Mouse (Mus musculus): Measurements from ENCODE around the gene Brca1.
"Not testable (repeated sequence)": the region's sequence is repeated elsewhere in the genome, so short reads cannot be mapped to it uniquely, and the experiment has no call there.

Gene Brca1

DNA sequence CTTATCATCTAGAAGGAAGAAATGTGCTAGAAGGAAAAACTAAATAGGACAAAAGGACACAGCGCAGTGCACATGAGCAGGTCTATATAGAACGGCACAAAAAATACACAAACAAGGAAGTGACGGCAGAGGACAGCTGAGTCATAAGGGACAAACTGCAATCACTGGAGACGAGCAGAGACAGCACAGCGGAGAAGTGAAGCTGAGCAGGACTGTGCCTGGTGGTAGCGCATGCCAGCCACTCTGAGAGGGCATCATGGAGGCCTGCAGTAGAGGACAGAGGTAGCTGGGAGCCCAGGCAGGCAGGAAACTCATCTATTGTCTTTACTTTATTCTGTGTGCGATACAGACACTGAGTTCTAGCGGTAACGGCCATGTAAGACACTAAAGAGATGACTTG is 8.2 kb downstream of the Brca1 start:
- no peak for DNase-seq (ENCODE audit: low spot score in 2 of 2)

DNA sequence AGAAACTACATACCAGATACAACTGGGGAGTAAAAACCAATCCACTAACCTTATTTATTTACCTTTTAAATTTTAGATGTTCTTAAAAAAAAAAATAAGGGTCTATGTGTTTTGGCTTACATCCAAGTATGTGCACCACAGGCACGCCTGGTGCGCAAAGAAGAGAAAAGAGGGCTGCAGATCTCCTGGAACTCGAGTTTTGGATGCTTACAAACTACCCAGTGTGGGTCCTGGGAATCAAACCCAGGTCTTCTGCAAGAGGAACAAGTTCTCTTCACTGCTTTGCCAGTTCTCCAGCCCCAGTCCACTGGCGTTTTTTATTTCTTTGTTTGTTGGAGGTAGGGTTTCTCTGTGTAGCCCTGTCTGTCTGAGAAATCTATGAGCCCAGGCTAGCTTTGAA is 25.1 kb downstream of the Brca1 start:
- DNase-seq (ENCODE audit: low spot score in 2 of 2) = no peak

DNA sequence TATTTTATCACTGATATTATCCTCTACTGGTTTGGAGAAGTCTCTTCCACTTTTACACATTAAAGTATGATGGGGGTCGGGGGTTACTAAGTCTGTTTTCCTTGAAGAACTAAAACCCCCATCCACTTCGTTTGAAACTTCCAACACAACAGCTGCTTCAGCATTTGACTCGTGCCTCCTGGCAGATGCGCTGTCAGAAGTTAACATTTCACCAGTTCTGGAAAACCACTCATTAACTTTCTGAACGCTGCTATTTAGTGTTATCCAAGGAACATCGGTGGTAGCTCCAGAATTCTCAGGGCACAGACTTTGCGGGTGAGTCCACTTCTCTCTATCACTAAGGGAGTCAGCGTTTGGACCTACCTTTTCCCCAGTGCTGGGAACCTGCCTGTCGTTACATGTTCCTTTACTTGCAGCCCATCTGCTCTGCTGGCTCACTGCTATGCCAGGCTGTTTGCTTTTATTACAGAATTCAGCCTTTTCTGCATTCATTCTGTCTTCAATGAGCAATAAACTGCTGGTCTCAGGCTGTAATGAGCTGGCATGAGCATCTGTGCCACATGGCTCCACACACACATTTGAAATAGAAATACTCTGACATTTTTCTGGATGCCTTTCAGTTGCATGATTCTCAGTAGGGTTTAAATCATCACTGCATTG is 25.7 kb downstream of the Brca1 start:
- no peak for DNase-seq (ENCODE audit: low spot score in 2 of 2)

DNA sequence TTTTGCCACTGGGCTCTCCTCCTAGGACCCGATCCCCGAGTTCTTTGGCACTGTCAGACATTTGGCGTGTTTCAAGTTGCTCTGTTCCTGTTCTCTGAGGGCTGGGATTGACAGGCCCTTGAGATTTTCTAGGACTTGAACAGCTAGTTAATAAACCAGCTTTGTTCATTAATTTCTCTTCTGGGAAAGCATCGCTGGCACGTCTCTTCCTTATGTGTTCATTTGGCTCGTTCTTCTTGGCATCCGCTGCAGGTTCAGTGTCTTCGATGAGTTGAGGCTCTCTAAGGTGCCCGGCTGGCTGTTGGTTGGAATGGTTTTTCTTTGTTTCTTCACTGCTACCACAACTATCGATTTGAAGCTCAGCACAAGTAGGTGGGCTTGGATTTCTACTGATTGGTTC is 26.7 kb downstream of the Brca1 start:
- DNase-seq (ENCODE audit: low spot score in 2 of 2) = no peak

DNA sequence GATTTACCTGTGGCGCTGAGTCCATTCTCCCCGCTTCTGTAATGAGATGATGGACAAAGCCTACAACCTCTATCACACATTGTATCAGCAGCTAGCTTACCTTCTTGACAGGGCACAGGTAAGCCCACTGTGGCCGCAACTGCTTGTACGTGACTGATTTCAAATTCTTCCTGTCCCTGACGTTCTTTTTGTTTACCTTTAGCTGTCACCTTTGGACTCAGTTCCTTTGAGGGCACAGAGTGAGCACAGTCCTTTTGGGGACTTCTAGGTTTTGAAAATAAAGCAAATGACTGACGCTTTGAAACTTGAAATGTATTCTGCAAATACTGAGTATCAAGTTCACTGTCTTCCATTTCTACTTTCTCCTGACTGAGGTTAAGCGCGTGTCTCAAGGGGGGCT is 27.3 kb downstream of the Brca1 start:
- no peak for DNase-seq (ENCODE audit: low spot score in 2 of 2)

DNA sequence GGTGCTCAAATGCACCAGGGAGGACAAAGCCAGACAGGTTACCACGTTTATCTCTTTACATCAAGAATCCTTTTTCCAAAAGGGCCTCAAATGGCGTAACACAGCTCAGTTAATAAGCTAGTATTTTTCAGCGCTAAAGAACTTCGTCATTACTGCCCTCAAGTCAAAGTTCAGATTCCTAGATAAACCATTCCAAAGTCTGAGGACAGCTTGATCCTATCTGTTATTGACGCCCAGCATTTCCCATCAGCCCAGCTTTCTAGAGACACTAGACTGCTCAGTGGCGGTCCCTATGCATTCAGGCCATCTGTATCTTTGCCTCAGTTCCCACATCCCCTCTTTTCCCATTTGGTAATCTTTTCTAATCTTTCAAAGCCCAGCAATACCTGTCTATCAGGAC is 32.4 kb downstream of the Brca1 start:
- DNase-seq (ENCODE audit: low spot score in 2 of 2) = no peak

DNA sequence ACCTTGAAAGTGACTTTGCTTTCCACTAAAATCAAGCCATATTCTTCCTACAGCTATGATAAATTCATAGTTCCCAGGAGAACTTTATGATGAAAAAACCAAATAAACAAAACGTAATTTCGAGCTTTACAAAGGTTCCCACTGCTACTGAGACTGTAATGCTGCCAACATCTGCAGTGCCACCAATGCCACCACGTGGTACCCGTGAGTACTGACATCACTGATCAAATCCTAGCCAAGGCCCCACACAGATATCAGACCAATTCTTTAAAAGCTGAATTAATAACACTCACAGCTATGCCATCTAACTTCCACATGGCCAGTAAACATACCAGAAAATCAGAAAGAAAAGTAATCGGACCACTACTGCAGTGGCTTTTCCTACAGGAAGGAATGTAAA is 32.8 kb downstream of the Brca1 start:
- DNase-seq (ENCODE audit: low spot score in 2 of 2) = no peak

DNA sequence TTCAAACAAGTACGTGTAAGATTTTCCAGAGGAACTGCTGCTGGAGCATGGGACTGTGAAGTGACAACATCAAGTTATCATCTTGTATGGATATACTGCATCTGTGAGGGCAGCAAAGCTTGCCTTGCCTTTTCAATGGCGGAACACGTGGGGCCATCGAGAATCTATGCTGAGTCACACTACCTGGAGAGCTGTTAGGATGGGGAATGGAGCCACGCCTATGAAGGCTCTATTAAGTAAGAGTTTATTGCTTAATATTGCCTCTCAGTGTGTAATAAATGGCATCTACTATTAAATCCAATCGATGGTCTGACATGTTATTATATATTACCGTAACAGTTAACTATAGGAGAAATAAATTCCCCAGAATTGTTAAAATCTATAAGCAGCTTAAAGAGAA is 44.7 kb downstream of the Brca1 start:
- DNase-seq (ENCODE audit: low spot score in 2 of 2) = no peak

DNA sequence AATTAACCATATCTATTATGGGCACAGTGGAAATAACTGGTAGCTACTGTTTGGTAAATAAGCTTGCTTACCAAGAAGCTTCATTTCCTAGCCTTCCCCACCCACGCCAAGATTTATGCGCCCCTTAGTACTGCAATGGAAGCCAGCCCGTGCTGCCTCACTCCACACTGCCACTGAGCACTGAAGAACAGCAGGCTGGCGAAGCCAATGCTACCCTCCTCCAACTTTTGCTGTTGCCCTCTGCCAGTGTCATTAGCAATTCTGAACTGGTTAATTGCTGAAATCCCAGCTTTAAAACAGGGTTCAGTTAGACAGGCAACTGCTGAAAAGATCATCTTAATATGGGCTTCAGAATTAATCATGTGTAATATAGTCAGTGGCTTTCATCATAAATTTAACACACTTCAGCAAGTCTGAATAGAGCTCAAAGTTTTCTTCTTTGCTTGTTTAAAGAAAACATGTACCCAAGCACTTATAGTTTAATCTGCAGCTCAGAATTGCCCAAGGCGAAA is 45.4 kb downstream of the Brca1 start:
- DNase-seq (ENCODE audit: low spot score in 2 of 2) = no peak

DNA sequence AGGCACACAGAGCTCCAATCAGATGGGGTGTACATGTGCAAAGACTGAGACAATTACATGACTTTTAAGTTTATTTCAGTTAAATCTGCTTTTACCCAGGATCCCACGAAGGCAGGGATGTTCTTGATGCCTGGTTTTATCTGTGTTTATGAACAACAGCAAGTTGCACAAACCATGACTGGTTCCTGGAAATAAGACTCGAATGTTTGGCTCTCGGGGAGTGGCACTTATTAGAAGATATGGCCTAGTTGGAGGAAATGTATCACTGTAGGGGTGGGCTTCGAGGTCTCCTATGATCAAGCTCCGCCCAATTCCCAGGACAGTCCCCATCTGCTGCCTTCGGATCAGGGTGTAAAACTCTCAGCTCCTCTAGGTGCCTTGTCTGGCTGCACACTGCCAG is 65.6 kb downstream of the Brca1 start:
- DNase-seq (ENCODE audit: low spot score in 2 of 2) = no peak

DNA sequence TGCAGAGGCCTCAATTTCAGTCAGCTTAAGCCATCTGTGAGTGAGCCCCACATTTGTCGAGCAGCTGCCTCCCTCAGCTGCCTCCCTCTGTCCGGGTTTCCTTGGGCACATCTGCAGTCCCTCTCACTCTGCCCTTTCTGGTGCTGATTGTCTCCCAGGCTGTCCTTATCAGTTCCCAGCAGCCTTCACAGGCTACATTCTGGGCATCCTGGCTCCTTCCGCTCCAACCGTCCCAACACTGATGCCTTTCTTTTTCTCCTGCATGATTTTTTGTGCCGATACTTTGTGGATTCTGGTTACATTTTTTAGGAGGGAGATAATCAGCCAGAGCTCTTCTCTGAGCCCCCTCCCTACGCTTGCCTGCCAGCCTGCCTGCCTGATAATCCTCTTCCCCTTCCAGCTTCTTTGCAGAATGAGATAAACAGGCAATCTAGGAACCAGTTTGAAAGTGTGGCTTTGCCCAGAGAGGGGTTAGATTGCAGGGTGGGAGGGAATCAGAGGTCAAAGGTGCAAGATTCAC is 66.2 kb downstream of the Brca1 start:
- peak in 1 of 2 experiments; percentile 64 for DNase-seq (ENCODE audit: low spot score in 2 of 2)

DNA sequence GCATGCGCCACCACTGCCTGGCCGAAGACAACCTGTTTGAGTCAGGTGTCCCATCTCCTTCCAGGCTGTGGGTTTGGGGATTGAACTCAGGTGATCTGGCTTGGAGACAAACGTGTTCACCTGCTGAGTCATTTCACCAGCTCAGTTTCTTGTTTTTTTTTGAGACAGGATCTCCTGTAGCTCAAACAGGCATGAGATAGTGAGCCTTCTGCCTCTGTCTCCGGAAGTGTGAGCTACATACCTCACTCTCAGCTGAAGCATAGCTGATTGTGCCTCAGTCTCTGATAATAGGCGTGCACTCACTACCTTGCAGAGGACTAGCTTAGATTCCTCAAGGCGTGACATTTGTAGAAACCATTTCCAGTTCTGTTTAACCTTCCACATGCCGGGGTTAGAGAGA is 66.9 kb downstream of the Brca1 start:
- peak in 1 of 2 experiments; percentile 29 for DNase-seq (ENCODE audit: low spot score in 2 of 2)

DNA sequence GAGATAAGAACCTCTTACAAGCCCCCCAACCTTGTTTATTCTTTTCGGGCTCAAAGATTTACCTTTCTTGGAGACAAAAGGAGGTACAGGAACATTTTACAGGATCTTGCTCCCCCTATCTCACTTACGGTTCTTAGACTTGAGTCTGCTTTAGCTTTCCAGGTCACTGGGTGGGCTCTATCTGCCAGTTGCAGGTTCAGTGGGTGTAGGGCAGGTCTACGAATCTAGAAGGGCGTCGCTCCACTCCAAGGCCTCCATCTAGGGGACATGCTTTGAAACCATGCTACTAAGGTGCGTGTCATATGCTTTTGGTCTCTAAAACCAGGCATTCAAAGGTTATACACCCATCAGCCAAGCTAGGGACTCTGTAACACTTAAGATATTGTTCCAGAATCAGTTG is 67.5 kb downstream of the Brca1 start:
- peak in 1 of 2 experiments; percentile 66 for DNase-seq (ENCODE audit: low spot score in 2 of 2)

DNA sequence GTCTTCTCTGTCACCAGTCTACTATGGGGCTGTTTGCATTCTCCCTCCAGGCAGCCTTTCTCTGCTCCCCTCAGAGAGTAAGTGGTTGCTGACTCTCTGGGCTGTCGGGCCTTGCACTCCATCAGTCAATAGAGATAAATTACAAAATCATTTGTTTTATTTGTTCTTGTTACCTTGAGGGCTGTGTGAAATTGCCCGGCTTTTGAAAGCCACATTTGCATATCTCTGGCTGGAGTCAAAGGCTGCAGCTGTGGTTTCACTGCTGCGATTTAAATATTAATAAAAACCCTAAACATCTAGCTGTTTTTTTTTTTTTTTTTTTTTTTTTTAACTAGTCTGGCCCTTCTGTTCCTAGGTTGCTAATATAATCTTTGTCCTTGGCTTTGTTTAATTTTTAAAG is 68.0 kb downstream of the Brca1 start:
- DNase-seq (ENCODE audit: low spot score in 2 of 2) = no peak

DNA sequence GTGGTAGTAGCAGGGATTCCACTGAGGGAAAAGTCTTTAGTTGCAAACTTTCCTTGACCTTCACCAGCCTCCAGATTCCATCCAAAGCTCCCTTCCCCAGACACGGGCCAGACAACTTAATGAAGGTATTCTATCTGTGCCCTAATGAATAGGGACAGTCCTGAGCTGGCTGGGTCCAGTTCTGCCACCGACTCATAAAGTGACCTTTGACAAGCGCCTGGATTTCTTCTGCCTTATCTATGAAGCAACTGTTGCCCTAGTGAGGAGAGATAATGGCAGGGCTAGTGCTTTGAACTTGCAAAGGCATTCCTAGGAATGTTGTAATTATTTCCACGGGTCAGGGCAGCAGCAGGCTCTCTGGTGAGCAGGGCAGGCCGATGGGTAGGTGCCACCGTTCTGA is 70.8 kb downstream of the Brca1 start:
- DNase-seq (ENCODE audit: low spot score in 2 of 2) = no peak

DNA sequence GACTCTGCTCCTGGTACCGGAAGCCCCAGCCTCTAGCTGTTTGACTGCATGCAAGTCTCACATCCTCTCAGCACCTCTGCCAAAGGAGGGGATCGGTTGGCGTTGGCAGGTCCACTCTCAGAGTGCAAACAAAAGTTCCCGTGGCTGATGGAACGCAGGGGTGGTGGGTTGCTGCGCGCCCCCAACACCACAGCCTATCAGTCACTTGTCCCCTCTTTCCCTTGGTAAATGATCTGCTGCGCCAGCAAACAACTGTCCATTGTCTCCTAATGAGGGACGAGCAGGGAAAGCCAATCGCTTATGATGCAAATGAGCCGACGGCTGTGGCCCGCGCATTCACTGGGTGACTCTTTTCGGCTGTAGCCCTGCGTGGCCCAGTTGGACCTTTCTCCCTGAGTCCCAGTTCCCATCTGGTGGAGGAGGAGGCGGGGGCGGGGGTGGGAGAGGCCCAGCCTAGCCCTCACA is 72.6 kb downstream of the Brca1 start:
- DNase-seq (ENCODE audit: low spot score in 2 of 2) = no peak

DNA sequence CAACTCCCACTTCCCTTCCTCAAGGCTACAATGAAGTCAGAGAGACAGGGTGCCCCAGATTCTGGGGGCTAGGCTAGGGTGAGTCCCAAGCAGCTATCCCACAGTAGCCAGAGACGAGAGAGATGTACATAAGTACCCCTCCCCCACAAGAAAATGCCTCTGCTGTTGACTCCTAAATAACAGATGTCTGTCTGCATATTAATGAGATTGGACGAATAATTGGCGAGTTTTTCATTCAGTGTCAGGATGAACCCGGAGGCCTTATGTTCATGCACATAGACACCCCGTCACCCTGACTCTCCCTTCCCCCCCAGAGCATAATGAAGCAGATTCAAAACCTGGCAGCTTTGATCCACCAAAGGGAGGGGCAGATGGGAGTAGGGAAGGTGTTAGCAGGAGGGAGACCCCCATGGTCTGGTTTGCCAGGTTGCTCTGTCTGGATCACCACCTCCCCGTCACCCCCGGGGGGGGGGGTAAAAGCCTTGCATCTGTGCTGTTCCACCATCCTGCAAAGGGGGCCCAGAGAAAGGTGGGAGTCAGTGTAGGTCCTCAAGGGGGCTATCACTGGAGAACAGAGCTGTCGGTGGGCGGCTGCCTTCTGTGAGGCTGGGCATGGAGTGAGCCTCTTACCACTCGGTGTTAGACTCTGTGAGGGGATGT is 74.1 kb downstream of the Brca1 start:
- DNase-seq (ENCODE audit: low spot score in 2 of 2) = no peak

DNA sequence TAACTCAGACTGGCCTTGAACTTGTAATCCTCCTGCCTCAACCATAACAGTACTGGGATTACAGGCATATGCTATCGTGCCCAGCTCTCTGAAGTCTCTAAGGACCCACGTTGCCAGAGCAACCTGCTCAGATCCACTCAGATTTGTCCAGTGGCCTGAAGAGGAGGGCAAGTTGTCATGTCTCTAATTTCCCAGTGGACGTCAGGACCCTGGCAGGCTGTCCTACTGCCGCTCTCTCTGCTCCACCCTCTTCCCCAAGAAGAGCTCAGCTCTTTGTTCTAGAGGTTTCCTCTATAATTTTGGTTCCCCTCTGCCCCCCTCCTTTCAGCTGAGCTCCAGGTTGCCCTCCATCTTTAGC is 74.6 kb downstream of the Brca1 start:
- no peak for DNase-seq (ENCODE audit: low spot score in 2 of 2)

DNA sequence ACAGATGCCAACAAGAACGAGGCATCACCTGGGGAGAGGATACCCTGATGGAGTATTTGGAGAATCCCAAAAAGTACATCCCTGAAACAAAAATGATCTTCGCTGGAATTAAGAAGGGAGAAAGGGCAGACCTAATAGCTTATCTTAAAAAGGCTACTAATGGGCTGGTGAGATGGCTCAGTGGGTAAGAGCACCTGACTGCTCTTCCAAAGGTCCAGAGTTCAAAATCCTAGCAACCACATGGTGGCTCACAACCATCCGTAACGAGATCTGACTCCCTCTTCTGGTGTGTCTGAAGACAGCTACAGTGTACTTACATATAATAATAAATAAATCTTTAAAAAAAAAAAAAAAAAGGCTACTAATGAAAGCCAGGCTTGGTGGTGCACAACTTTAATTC is 75.4 kb downstream of the Brca1 start:
- DNase-seq (ENCODE audit: low spot score in 2 of 2) = not testable (repeated sequence)

DNA sequence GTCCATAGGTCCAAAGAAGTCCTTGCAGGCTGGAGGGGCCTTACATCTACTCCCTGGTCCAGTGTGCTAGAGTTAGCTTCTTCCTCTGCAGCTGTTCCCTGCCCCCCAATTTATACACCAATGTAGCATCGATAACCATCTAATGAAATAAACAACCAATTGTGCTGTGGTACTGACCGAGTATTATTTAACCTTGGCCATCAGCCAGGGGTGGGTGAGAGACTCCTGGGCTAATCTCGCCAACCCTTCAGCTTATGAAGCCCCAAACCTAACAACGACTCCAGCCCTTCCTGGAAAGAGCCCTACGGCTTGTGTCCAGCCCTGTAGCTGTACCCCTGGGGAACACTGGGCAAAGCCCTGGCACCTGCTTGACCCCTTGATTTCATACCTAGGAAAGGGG is 77.5 kb downstream of the Brca1 start:
- no peak for DNase-seq (ENCODE audit: low spot score in 2 of 2)

DNA sequence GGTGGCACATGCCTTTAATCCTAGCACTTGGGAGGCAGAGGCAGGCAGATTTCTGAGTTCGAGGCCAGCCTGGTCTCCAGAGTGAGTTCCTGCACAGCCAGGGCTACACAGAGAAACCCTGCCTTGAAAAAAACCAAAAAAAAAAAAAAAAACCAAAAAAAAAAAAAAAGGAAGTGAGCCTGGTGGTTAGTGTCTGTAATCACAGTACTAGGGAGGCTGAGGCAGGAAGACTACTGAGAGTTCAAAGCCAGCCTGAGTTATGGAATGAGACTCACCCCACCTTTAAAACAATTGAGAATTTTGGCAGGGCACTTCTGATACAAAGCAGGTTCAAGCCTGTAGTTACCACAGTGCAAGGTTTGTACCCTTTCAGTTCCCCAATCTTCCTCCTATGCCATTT is 78.1 kb downstream of the Brca1 start:
- DNase-seq (ENCODE audit: low spot score in 2 of 2) = not testable (repeated sequence)

DNA sequence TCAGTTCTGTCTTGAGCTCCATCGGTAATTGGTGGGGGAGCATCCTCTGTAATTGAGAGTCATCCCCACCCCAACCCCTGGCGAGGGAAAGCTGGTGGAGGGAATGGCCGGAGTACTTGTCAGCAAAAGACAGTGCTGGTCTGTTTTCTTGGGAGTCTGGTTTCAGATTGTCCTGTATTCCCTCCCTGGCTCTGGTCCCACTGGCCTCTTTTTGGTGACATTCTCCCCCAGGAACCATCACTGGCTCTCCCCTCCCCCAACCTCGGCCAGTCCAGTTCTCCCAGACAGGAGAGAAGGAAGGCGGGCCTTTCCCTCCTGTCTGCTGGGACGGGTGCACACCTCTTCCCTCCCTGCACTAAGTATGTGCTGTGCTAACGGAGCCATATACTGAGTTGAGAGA is 79.4 kb downstream of the Brca1 start:
- no peak for DNase-seq (ENCODE audit: low spot score in 2 of 2)

DNA sequence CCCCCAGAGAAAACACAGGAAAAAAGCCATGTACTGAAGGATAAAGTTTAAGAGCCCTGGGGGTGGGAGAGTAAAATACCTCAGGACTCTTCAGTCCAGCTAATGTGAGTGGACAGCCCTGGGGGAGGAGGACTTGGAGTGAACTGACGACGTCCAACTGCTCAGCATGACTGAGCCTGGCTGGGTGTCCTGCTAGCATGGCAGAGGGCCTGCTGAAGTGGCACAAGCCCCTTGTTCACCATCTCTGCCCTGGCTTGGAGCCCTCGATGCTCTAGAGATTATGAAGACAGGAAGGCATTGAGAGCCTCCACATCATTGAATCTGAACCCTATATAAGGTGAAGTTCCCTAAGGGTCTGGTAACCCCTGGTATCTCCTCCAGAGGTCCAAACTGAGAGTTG is 79.8 kb downstream of the Brca1 start:
- DNase-seq (ENCODE audit: low spot score in 2 of 2) = no peak

All from spleen, postnatal 10 days (tissue).